Mouse (Mus musculus) heart, postnatal 0 days (tissue): Measurements from ENCODE around the gene Tube1. TPM values are rescaled to one million over a fixed set of nuclear protein-coding genes. Genes with fewer than 3 reads are reported as not detected.
"Not testable (repeated sequence)": the region's sequence is repeated elsewhere in the genome, so short reads cannot be mapped to it uniquely, and the experiment has no call there.

Experiments used
- ATAC-seq: fragments of 200-750 bp; cut with Nextera tagmentation; 2 replicates; pipeline ENCODE4 v1.8.0; 2017; ENCODE audit warnings: low read depth, moderate number of reproducible peaks, moderate library complexity; ENCODE audit not compliant: insufficient read depth
- DNase-seq: peaks from one replicate; pipeline ENCODE4 v3.0.0-alpha.2; 2016; ENCODE audit warnings: low spot score
- H3K27ac ChIP-seq: fragments of 300-500 bp; sonication (generic); 2 replicates; pipeline ENCODE4 v1.5.1; 2014; ENCODE audit warnings: low read depth, mild to moderate bottlenecking
- H3K27me3 ChIP-seq: fragments of 300-500 bp; sonication (generic); 2 replicates; pipeline ENCODE4 v1.6.1; 2014; ENCODE audit warnings: low read length, mixed read lengths; ENCODE audit not compliant: control insufficient read depth, insufficient read depth
- H3K36me3 ChIP-seq: fragments of 300-500 bp; sonication (generic); replicated peaks from 2 replicates; pipeline ENCODE4 v1.6.1; 2014; ENCODE audit warnings: low read length, mixed read lengths; ENCODE audit not compliant: control insufficient read depth, insufficient read depth
- H3K4me1 ChIP-seq: fragments of 300-500 bp; sonication (generic); 2 replicates; pipeline ENCODE4 v1.6.1; 2014; ENCODE audit warnings: antibody characterized with exemption; ENCODE audit not compliant: control insufficient read depth, insufficient read depth
- H3K4me2 ChIP-seq: fragments of 300-500 bp; sonication (generic); 2 replicates; pipeline ENCODE4 v1.6.1; 2014; ENCODE audit warnings: low read depth, mild to moderate bottlenecking, low read length, moderate library complexity
- H3K4me3 ChIP-seq: fragments of 300-500 bp; sonication (generic); 2 replicates; pipeline ENCODE4 v1.5.1; 2014; ENCODE audit warnings: low read depth, low read length
- H3K9ac ChIP-seq: fragments of 300-500 bp; sonication (generic); replicated peaks from 2 replicates; pipeline ENCODE4 v1.6.1; 2014; ENCODE audit warnings: low read depth, low read length, mixed read lengths
- H3K9me3 ChIP-seq: fragments of 300-500 bp; sonication (generic); replicated peaks from 2 replicates; pipeline ENCODE4 v1.6.1; 2016; ENCODE audit warnings: low read length; ENCODE audit not compliant: control insufficient read depth
- CTCF ChIP-seq: IDR thresholded peaks from 2 replicates; pipeline ENCODE4 v1.5.1; 2016; ENCODE audit warnings: antibody characterized with exemption, control low read depth, low read depth
- EP300 ChIP-seq: IDR thresholded peaks from 2 replicates; pipeline ENCODE4 v1.6.1; 2016; ENCODE audit warnings: antibody characterized with exemption, low read depth
- WGBS: fragments of 180-500 bp; shearing (Covaris S2); extraction: QIAGEN DNeasy Blood & Tissue Kit; methylation state at CpG from one replicate; pipeline ENCODE4 v1.1.7; 2014; 5-methylcytosine and 5-hydroxymethylcytosine counted together
- polyA plus RNA-seq: library from polyadenylated mRNA; unstranded; fragments of >200 nt; fragmentation: Nextera tagmentation; extraction: Ambion mirVana; gene quantifications from 2 replicates; pipeline ENCODE4 v1.2.1, GENCODE M21; 2015
- total RNA-seq: library from RNA; depleted of rRNA; stranded (reverse); fragments of >200 nt; gene quantifications from 2 replicates; pipeline ENCODE4 v1.2.3, GENCODE M21; 2014; ENCODE audit warnings: low replicate concordance

The Tube1 gene
- total and polyA plus RNA-seq, 2 experiments from 2014 or later = 1.9 to 2.0 TPM

GRCm38 (mm10) chr10:39172540-39172931 is 38.8 kb downstream of the Tube1 start:
- peak overlapping the region; percentile 7; the same call in 1 of the 2 replicates for H3K4me3 ChIP-seq
- WGBS = 57% methylated on average over 6 of the region's 6 CpGs
- ATAC-seq (no peak), DNase-seq (no peak)
- no peaks in the 10 kb centered on the region for H3K9me3 ChIP-seq
- no peaks in the 10 kb centered on the region for H3K27me3 ChIP-seq
- no peaks in the 10 kb centered on the region for H3K36me3 ChIP-seq
- no peak overlapping the region for H3K9ac ChIP-seq
- TF ChIP-seq CTCF = no peak
- no peak for TF ChIP-seq EP300
- H3K4me2 ChIP-seq = peak overlapping the region; percentile 94
- H3K4me1 ChIP-seq = 0 out of 2 replicates have a peak, but pooled peaks cover 3% of the 10 kb centered on the region
- H3K27ac ChIP-seq = peak overlapping the region; percentile 65

- peak overlapping the region; percentile 50 for H3K4me2 ChIP-seq
- H3K9ac ChIP-seq = no peak overlapping the region
- 42% methylated on average over 13 of the region's 13 CpGs for WGBS
- no peak for TF ChIP-seq EP300
- peak overlapping the region; percentile 7; the same call in 1 of the 2 replicates for H3K4me3 ChIP-seq
- ATAC-seq = no peak
- no peaks in the 10 kb centered on the region for H3K36me3 ChIP-seq
- no peaks in the 10 kb centered on the region for H3K27me3 ChIP-seq
- H3K9me3 ChIP-seq = 0 out of 2 replicates have a peak, but pooled peaks cover 3% of the 10 kb centered on the region
- 0 out of 2 replicates have a peak, but pooled peaks cover 3% of the 10 kb centered on the region for H3K4me1 ChIP-seq
- peak; percentile 72 for DNase-seq
- H3K27ac ChIP-seq = peak overlapping the region; percentile 65
Observed at GRCm38 (mm10) chr10:39173077-39173476, 39.3 kb downstream of the Tube1 start.

GRCm38 (mm10) chr10:39176981-39177380 is 43.2 kb downstream of the Tube1 start:
- Histone ChIP-seq H3K9me3 (0 out of 2 replicates have a peak, but pooled peaks cover 9% of the 10 kb centered on the region), H3K27ac (no peak overlapping the region), H3K36me3 (no peaks in the 10 kb centered on the region), H3K4me2 (no peak overlapping the region), H3K4me3 (no peak overlapping the region), H3K9ac (no peak overlapping the region), H3K27me3 (no peaks in the 10 kb centered on the region), H3K4me1 (0 out of 2 replicates have a peak, but pooled peaks cover 3% of the 10 kb centered on the region)
- no peak for ATAC-seq
- WGBS = 62% methylated on average over 5 of the region's 5 CpGs
- DNase-seq = no peak
- TF ChIP-seq EP300 (no peak), CTCF (no peak)

- no peaks in the 10 kb centered on the region for H3K4me1 ChIP-seq
- WGBS = 84% methylated on average over 8 of the region's 8 CpGs
- H3K4me3 ChIP-seq = no peak overlapping the region
- no peak overlapping the region for H3K4me2 ChIP-seq
- ATAC-seq = no peak
- no peak overlapping the region for H3K9ac ChIP-seq
- no peak overlapping the region for H3K27ac ChIP-seq
- no peaks in the 10 kb centered on the region for H3K27me3 ChIP-seq
- TF ChIP-seq EP300 (no peak), CTCF (no peak)
- no peak for DNase-seq
- H3K36me3 ChIP-seq = no peaks in the 10 kb centered on the region
- no peaks in the 10 kb centered on the region for H3K9me3 ChIP-seq
Observed at GRCm38 (mm10) chr10:39184864-39185544, 51.2 kb downstream of the Tube1 start.

GRCm38 (mm10) chr10:39185545-39185906 is 51.8 kb downstream of the Tube1 start:
- Histone ChIP-seq H3K27me3 (no peaks in the 10 kb centered on the region), H3K4me1 (no peaks in the 10 kb centered on the region), H3K36me3 (no peaks in the 10 kb centered on the region), H3K4me3 (no peak overlapping the region), H3K27ac (no peak overlapping the region), H3K9ac (no peak overlapping the region), H3K4me2 (no peak overlapping the region), H3K9me3 (no peaks in the 10 kb centered on the region)
- WGBS = 80% methylated on average over 4 of the region's 4 CpGs
- ATAC-seq (no peak), DNase-seq (no peak)
- TF ChIP-seq EP300 = no peak
- no peak for TF ChIP-seq CTCF

- Histone ChIP-seq H3K27ac (peak overlapping the region; percentile 51; the same call in 1 of the 2 replicates), H3K36me3 (no peaks in the 10 kb centered on the region), H3K4me2 (no peak overlapping the region), H3K9me3 (no peaks in the 10 kb centered on the region), H3K27me3 (no peaks in the 10 kb centered on the region), H3K4me1 (no peaks in the 10 kb centered on the region), H3K9ac (no peak overlapping the region), H3K4me3 (no peak overlapping the region)
- TF ChIP-seq EP300 = no peak
- TF ChIP-seq CTCF = no peak
- ATAC-seq = no peak
- WGBS = 83% methylated on average over 3 of the region's 3 CpGs
- DNase-seq = no peak
Observed at GRCm38 (mm10) chr10:39192673-39193072, 58.9 kb downstream of the Tube1 start.

- not testable (repeated sequence) for H3K4me3 ChIP-seq, H3K27ac ChIP-seq, ATAC-seq, DNase-seq, H3K9ac ChIP-seq, H3K27me3 ChIP-seq, H3K36me3 ChIP-seq, H3K9me3 ChIP-seq, H3K4me1 ChIP-seq, H3K4me2 ChIP-seq
- WGBS = 86% methylated on average over 11 of the region's 11 CpGs
Observed at GRCm38 (mm10) chr10:39198216-39198615, 64.4 kb downstream of the Tube1 start.
